Mouse (Mus musculus) lung, adult 2 months (tissue): ENCODE measurements around the gene Gorasp1.

Experiments
- CTCF ChIP-seq: fragments of 200-500 bp; IDR thresholded peaks from 2 replicates; pipeline ENCODE4 v1.5.1; 2011; ENCODE audit warnings: mild to moderate bottlenecking, low read length, control low read depth; ENCODE audit not compliant: insufficient read depth
- POLR2A ChIP-seq: fragments of 200-500 bp; IDR thresholded peaks from 2 replicates; pipeline ENCODE4 v1.6.1; 2011; ENCODE audit warnings: low read depth, mild to moderate bottlenecking, control low read depth, low read length, borderline replicate concordance; ENCODE audit errors: extremely low read depth

- no peak for TF ChIP-seq CTCF
- TF ChIP-seq POLR2A: no peak
These were observed 17.5 kb downstream of the Gorasp1 start for GRCm38 (mm10) chr9:119919858-119920257.
